Comparison of ENCODE assay signal across 8 mouse cellular contexts in the genomic region with DNA sequence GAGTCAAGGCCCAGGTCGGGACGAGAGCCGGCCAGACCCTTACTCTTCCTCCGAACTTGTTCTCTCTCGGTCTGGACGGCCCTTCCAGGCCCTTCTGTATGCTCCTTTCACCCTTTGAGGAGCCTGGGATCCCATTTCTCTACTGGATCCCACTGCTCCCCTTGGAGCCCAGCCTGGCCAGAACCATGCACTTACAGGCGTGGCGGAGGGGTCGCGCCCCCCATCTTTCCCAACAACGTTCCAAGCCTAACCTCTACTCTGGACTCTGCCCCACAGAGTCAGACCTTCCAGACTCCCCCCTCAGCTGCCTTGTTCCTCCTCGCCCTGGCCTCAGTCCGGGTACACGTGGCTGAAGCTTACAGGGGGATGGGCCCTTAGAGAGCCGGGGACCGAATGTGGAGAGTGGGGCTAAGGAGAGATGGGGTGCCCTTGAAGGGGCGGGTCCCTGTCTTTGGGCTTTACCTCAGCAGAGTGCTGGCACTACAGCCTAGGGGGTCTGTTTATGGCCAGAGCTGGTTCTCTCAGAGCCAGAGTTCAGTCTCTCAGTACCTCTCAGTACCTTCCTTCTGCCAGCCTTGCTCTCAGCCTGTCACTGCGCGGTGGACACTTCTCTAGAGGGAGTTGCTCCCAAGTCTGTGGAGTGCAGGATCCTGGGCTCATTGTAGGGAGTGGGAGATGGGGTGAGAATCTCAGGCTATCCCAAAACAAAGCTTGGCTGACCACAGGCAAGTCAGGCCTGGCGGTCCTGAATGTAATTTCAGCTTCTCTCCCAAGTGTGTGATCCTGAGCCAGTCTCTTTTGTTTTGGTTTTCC. TPM values are rescaled to one million over a fixed set of nuclear protein-coding genes. Genes with fewer than 3 reads are reported as not detected.
DNase-seq lines count a peak whose midpoint lies in the region; ATAC-seq and TF ChIP-seq lines count a peak whose summit lies in the region.

No protein-coding gene starts in this region.

- no peaks in the 10 kb centered on the region for H3K36me3 ChIP-seq in ES-Bruce4 (ENCODE audit: control insufficient read depth, insufficient read depth, low read length, poor library complexity, severe bottlenecking)
- no peaks in the 10 kb centered on the region for H3K36me3 ChIP-seq in forebrain, embryonic 15.5 days
- no peaks in the 10 kb centered on the region for H3K36me3 ChIP-seq in limb, embryonic 15.5 days
- H3K36me3 ChIP-seq in neural tube, embryonic 15.5 days, result no peaks in the 10 kb centered on the region

- peak; percentile 18; the same call in 1 of the 2 replicates for ATAC-seq in forebrain, embryonic 15.5 days (replicated peaks)
- ATAC-seq in limb, embryonic 15.5 days (ENCODE audit: insufficient number of reproducible peaks, low FRiP score, low TSS enrichment, low read depth), result peak; percentile 11; the same call in 1 of the 2 replicates
- peak; percentile 19; the same call in 1 of the 2 replicates for ATAC-seq in neural tube, embryonic 15.5 days (ENCODE audit: low FRiP score)

- TF ChIP-seq CTCF in ES-Bruce4 (IDR thresholded peaks at IDR 0.05; ENCODE audit: low read depth, low read length), result no peak

- peak overlapping the region; percentile 64 for H3K4me3 ChIP-seq in ES-Bruce4 (ENCODE audit: low read depth, low read length)
- H3K4me3 ChIP-seq in forebrain, embryonic 15.5 days, result peak overlapping the region; percentile 78
- H3K4me3 ChIP-seq in limb, embryonic 15.5 days, result peak overlapping the region; percentile 75
- peak overlapping the region; percentile 89 for H3K4me3 ChIP-seq in neural tube, embryonic 15.5 days (replicated peaks)

- H3K9ac ChIP-seq in ES-Bruce4 (ENCODE audit: low read depth, poor library complexity, severe bottlenecking), result peak overlapping the region; percentile 60
- H3K9ac ChIP-seq in forebrain, embryonic 15.5 days (replicated peaks), result peak overlapping the region; percentile 97
- H3K9ac ChIP-seq in limb, embryonic 15.5 days, result peak overlapping the region; percentile 82
- H3K9ac ChIP-seq in neural tube, embryonic 15.5 days (replicated peaks), result peak overlapping the region; percentile 88

- TF ChIP-seq EP300 in ES-Bruce4 (IDR thresholded peaks at IDR 0.05; ENCODE audit: insufficient read depth, low read depth, low read length), result no peak

- H3K27me3 ChIP-seq in ES-Bruce4 (ENCODE audit: control insufficient read depth, insufficient read depth, low read length, poor library complexity, severe bottlenecking), result no peaks in the 10 kb centered on the region
- no peaks in the 10 kb centered on the region for H3K27me3 ChIP-seq in forebrain, embryonic 15.5 days
- H3K27me3 ChIP-seq in limb, embryonic 15.5 days, result no peaks in the 10 kb centered on the region
- no peaks in the 10 kb centered on the region for H3K27me3 ChIP-seq in neural tube, embryonic 15.5 days (replicated peaks)

- H3K27ac ChIP-seq in ES-Bruce4 (ENCODE audit: insufficient read depth, low read length), result no peak overlapping the region
- peak overlapping the region; percentile 93 for H3K27ac ChIP-seq in forebrain, embryonic 15.5 days (replicated peaks)
- H3K27ac ChIP-seq in limb, embryonic 15.5 days, result peak overlapping the region; percentile 89
- H3K27ac ChIP-seq in neural tube, embryonic 15.5 days (replicated peaks), result peak overlapping the region; percentile 92

- H3K4me2 ChIP-seq in forebrain, embryonic 15.5 days (replicated peaks), result peak overlapping the region; percentile 70
- peak overlapping the region; percentile 73 for H3K4me2 ChIP-seq in limb, embryonic 15.5 days
- peak overlapping the region; percentile 83 for H3K4me2 ChIP-seq in neural tube, embryonic 15.5 days

- peak; percentile 44 for DNase-seq in embryo, embryonic 10 days (ENCODE audit: low spot score)
- no peak for DNase-seq in embryo, embryonic 11 days
- DNase-seq in urinary bladder, postnatal 10 days (ENCODE audit: low spot score), result no peak
- no peak for DNase-seq in cerebellum, adult 9-11 months

- no peak for TF ChIP-seq POLR2A in ES-Bruce4 (IDR thresholded peaks at IDR 0.05; ENCODE audit: insufficient read depth, low read length)

- peaks cover 6% of the 10 kb centered on the region for H3K4me1 ChIP-seq in ES-Bruce4 (ENCODE audit: control insufficient read depth, insufficient read depth, low read length)
- peaks cover 65% of the 10 kb centered on the region for H3K4me1 ChIP-seq in forebrain, embryonic 15.5 days
- H3K4me1 ChIP-seq in limb, embryonic 15.5 days, result peaks cover 68% of the 10 kb centered on the region
- peaks cover 69% of the 10 kb centered on the region for H3K4me1 ChIP-seq in neural tube, embryonic 15.5 days

- 6% methylated on average over 20 of the region's 20 CpGs for WGBS in forebrain, embryonic 15.5 days
- 3% methylated on average over 20 of the region's 20 CpGs for WGBS in limb, embryonic 15.5 days
- WGBS in neural tube, embryonic 15.5 days, result 4% methylated on average over 20 of the region's 20 CpGs

- no peaks in the 10 kb centered on the region for H3K9me3 ChIP-seq in ES-Bruce4 (replicated peaks; ENCODE audit: control insufficient read depth, insufficient read depth, low read length, poor library complexity, severe bottlenecking)
- no peaks in the 10 kb centered on the region for H3K9me3 ChIP-seq in forebrain, embryonic 15.5 days
- no peaks in the 10 kb centered on the region for H3K9me3 ChIP-seq in limb, embryonic 15.5 days
- no peaks in the 10 kb centered on the region for H3K9me3 ChIP-seq in neural tube, embryonic 15.5 days (replicated peaks)

RNA-seq across cellular contexts. Expression of gene Fam129b, which starts 0.8 kb away (rescaled TPM):
- polyA plus RNA-seq in ES-Bruce4 (2011; ENCODE audit: insufficient read depth, insufficient read length, low read depth, missing spikeins), result 65.5 and 71.6 TPM in 2 replicates
- polyA plus RNA-seq in forebrain, embryonic 15.5 days (2015; fragmentation: Nextera tagmentation; extraction: Ambion mirVana), result 33.5 TPM in 2 replicates
- polyA plus RNA-seq in limb, embryonic 15.5 days (2015; fragmentation: Nextera tagmentation; extraction: Ambion mirVana), result 138 and 152 TPM in 2 replicates
- polyA plus RNA-seq in neural tube, embryonic 15.5 days (2015; fragmentation: Nextera tagmentation; extraction: Ambion mirVana), result 30.7 and 34.7 TPM in 2 replicates

RNA-seq across cellular contexts. Expression of gene Stxbp1, which starts 29.7 kb away (rescaled TPM):
- 21.1 and 22.0 TPM in 2 replicates for polyA plus RNA-seq in ES-Bruce4 (2011; ENCODE audit: insufficient read depth, insufficient read length, low read depth, missing spikeins)
- polyA plus RNA-seq in forebrain, embryonic 15.5 days (2015; fragmentation: Nextera tagmentation; extraction: Ambion mirVana), result 191 and 197 TPM in 2 replicates
- 16.7 and 17.9 TPM in 2 replicates for polyA plus RNA-seq in limb, embryonic 15.5 days (2015; fragmentation: Nextera tagmentation; extraction: Ambion mirVana)
- polyA plus RNA-seq in neural tube, embryonic 15.5 days (2015; fragmentation: Nextera tagmentation; extraction: Ambion mirVana), result 276 and 315 TPM in 2 replicates
